Mouse (Mus musculus): ENCODE results near the gene Adpgk. TPM values are rescaled to one million over a fixed set of nuclear protein-coding genes. Genes with fewer than 3 reads are reported as not detected.
A peak's percentile ranks its signal among the peaks of the same experiment; 100 is the strongest.

Adpgk gene
- 40.9 and 44.0 TPM in 2 replicates for polyA plus RNA-seq (2014; fragmentation: Nextera tagmentation; extraction: Ambion mirVana)

DNA sequence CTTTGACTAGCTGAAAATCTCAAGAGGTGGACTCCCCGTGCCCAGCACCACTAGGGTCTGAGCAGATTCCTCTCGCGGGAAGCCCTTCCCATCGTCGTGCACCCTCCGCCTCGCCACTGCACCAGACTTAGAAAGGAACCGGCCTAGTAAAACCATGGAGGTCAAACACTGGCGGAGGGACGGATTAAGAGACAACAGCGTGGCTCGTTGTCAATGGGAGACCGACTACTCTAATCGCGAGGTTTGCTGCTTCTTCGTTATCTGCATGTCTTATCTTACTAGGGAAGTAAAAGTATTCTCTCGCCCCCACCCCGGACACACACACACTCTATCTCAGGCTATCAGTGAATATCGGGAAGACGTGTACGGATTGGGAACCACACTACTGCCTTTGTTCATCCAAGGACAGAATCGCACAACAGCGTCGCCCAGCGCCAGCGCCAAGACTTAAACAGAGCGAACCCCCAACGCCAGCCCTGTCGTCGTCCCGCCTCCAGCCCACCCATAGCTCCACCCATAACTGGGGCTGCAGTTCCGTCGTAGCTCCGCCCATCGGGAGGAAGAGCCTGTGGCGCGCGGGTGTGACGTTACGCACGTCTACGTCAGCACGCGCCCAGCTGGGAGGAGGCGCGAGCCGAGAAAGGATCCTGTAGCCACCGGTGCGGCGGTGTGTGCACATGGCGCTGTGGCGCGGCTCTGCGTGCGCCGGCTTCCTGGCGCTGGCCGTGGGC, at the start of gene Adpgk:
Gene Adpgk (plus strand): TSS at position 602 of the 731 bp plus-strand sequence.
- Histone ChIP-seq H3K36me3 (ENCODE audit: control insufficient read depth, insufficient read depth, low read length) (no peaks in the 10 kb centered on the region), H3K4me2 (replicated peaks; ENCODE audit: low read depth, low read length) (peak within 1 kb of the TSS; percentile 70), H3K27me3 (ENCODE audit: control insufficient read depth, insufficient read depth, low read length) (no peaks in the 10 kb centered on the region), H3K4me1 (replicated peaks; ENCODE audit: control insufficient read depth, insufficient read depth, low read length) (no peaks in the 10 kb centered on the region; the same call in 1 of the 2 replicates), H3K9ac (ENCODE audit: low read depth, low read length) (peak within 1 kb of the TSS; percentile 90), H3K27ac (ENCODE audit: low read depth, low read length) (peak within 1 kb of the TSS; percentile 88), H3K9me3 (ENCODE audit: control insufficient read depth, low read length) (no peaks in the 10 kb centered on the region), H3K4me3 (ENCODE audit: low read depth, low read length) (peak within 1 kb of the TSS; percentile 96)
- WGBS: 1% methylated on average over 58 of the region's 58 CpGs
- ATAC-seq (ENCODE audit: low FRiP score) (peak; percentile 98), DNase-seq (ENCODE audit: low spot score) (peak; percentile 99)

GRCm38 (mm10) chr9:59245181-59245580, 46.2 kb upstream of the Adpgk start:
- ATAC-seq (ENCODE audit: low FRiP score): no peak
- H3K9ac ChIP-seq (ENCODE audit: low read depth, low read length): no peak overlapping the region
- no peak overlapping the region for H3K4me2 ChIP-seq (replicated peaks; ENCODE audit: low read depth, low read length)
- H3K27me3 ChIP-seq (ENCODE audit: control insufficient read depth, insufficient read depth, low read length): no peaks in the 10 kb centered on the region
- no peaks in the 10 kb centered on the region for H3K4me1 ChIP-seq (replicated peaks; ENCODE audit: control insufficient read depth, insufficient read depth, low read length)
- H3K9me3 ChIP-seq (ENCODE audit: control insufficient read depth, low read length): no peaks in the 10 kb centered on the region
- no peak for DNase-seq (ENCODE audit: low spot score)
- 70% methylated on average over 6 of the region's 7 CpGs for WGBS
- no peaks in the 10 kb centered on the region for H3K36me3 ChIP-seq (ENCODE audit: control insufficient read depth, insufficient read depth, low read length)
- H3K4me3 ChIP-seq (ENCODE audit: low read depth, low read length): no peak overlapping the region
- H3K27ac ChIP-seq (ENCODE audit: low read depth, low read length): no peak overlapping the region

DNA sequence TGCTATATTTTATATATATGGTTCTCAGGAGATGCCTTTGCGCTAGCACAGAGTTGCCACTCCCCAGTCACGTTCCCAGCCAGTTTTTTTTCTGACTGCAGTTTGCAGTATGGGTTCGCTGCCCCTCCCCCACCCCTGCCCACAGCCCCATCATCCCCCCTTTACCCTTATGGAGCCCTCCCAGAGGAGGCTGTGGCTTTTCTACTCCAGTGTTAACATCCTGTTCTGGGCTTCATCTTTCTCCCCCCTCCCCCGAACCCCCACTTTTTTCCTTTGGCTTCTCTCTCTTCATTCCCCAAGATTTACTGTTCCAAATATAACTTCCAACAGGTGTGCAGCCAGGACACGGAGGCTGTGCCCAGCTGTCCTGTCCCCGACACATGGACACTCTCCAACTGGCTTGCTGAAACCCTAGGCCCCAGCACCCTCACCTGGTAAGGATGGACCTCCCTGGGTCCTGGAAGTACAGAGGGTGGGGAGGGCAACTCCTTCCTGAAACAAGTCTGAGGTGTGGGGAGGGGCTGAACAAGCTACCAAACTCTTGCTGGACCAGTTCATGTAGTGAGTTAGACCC, 44.8 kb upstream of the Adpgk start:
- ATAC-seq (ENCODE audit: low FRiP score) (no peak), DNase-seq (ENCODE audit: low spot score) (no peak)
- Histone ChIP-seq H3K4me2 (replicated peaks; ENCODE audit: low read depth, low read length) (no peak overlapping the region), H3K4me3 (ENCODE audit: low read depth, low read length) (no peak overlapping the region), H3K9ac (ENCODE audit: low read depth, low read length) (no peak overlapping the region), H3K4me1 (replicated peaks; ENCODE audit: control insufficient read depth, insufficient read depth, low read length) (no peaks in the 10 kb centered on the region), H3K27me3 (ENCODE audit: control insufficient read depth, insufficient read depth, low read length) (no peaks in the 10 kb centered on the region), H3K36me3 (ENCODE audit: control insufficient read depth, insufficient read depth, low read length) (no peaks in the 10 kb centered on the region), H3K9me3 (ENCODE audit: control insufficient read depth, low read length) (no peaks in the 10 kb centered on the region), H3K27ac (ENCODE audit: low read depth, low read length) (no peak overlapping the region)
- 54% methylated on average over 6 of the region's 6 CpGs for WGBS

- 78% methylated on average over 3 of the region's 3 CpGs for WGBS
- DNase-seq (ENCODE audit: low spot score): no peak
- H3K4me2 ChIP-seq (replicated peaks; ENCODE audit: low read depth, low read length): no peak overlapping the region
- ATAC-seq (ENCODE audit: low FRiP score): no peak
- no peaks in the 10 kb centered on the region for H3K4me1 ChIP-seq (replicated peaks; ENCODE audit: control insufficient read depth, insufficient read depth, low read length)
- H3K27me3 ChIP-seq (ENCODE audit: control insufficient read depth, insufficient read depth, low read length): no peaks in the 10 kb centered on the region
- no peak overlapping the region for H3K9ac ChIP-seq (ENCODE audit: low read depth, low read length)
- no peaks in the 10 kb centered on the region for H3K36me3 ChIP-seq (ENCODE audit: control insufficient read depth, insufficient read depth, low read length)
- H3K9me3 ChIP-seq (ENCODE audit: control insufficient read depth, low read length): no peaks in the 10 kb centered on the region
- no peak overlapping the region for H3K4me3 ChIP-seq (ENCODE audit: low read depth, low read length)
- H3K27ac ChIP-seq (ENCODE audit: low read depth, low read length): no peak overlapping the region
These were observed 42.0 kb upstream of the Adpgk start for GRCm38 (mm10) chr9:59249359-59249758.

DNA sequence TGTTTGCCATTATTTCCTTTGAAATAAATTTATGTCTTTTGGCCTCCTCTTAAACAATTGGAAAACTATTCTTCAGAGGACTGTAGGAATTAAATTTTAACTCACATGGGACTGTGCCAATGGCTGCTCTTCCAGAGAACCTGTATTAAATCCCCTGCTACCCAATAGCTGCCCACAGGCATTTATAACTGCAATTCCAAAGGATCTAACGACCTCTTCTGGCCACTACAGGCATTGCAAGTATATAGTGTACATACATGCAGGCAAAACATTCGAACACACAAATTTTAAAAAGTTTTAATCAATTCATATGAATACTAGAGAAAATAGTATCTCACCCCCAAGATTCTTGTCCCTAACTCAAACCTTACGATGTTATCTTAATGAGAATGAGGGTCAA, 41.1 kb upstream of the Adpgk start:
- no peak overlapping the region for H3K27ac ChIP-seq (ENCODE audit: low read depth, low read length)
- H3K27me3 ChIP-seq (ENCODE audit: control insufficient read depth, insufficient read depth, low read length): no peaks in the 10 kb centered on the region
- H3K9me3 ChIP-seq (ENCODE audit: control insufficient read depth, low read length): no peaks in the 10 kb centered on the region
- no peaks in the 10 kb centered on the region for H3K36me3 ChIP-seq (ENCODE audit: control insufficient read depth, insufficient read depth, low read length)
- DNase-seq (ENCODE audit: low spot score) (no peak), ATAC-seq (ENCODE audit: low FRiP score) (no peak)
- no peaks in the 10 kb centered on the region for H3K4me1 ChIP-seq (replicated peaks; ENCODE audit: control insufficient read depth, insufficient read depth, low read length)
- 64% methylated on average over 3 of the region's 3 CpGs for WGBS
- H3K4me3 ChIP-seq (ENCODE audit: low read depth, low read length): no peak overlapping the region
- no peak overlapping the region for H3K4me2 ChIP-seq (replicated peaks; ENCODE audit: low read depth, low read length)
- no peak overlapping the region for H3K9ac ChIP-seq (ENCODE audit: low read depth, low read length)

DNA sequence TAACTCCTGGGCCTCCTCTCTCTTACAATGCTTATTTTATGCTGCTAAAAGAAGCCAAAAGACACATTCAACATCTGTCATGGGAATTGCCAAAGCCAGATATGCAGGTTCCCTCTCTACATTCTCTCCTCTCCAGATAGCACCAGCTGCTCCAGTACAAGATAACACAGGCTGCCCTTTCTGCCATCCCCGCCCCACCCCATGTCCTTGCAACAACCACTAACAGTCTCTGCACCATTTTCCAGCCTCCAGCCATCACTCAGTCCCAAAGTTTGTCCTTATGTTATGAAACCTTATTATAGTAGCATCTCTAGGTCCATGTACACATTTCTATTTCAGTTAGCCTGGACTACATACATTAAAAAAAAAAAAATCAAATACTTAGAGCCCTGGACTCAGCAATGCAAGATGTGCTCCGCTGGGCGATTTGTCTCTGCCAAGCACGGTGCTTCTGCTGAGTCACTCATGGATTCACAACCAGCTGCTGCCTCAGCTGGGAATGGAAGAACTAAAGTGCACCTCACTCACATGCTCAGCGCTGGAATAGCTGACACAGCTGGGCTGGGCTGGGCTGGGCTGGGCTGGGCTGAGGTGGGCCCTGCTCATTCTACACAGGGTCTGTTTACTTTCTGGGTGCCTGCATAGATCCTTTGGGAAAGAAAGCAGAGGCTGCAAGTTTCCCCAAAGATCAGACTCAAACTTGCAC, 36.5 kb upstream of the Adpgk start:
- no peaks in the 10 kb centered on the region; the same call in 1 of the 2 replicates for H3K4me1 ChIP-seq (replicated peaks; ENCODE audit: control insufficient read depth, insufficient read depth, low read length)
- no peak overlapping the region for H3K27ac ChIP-seq (ENCODE audit: low read depth, low read length)
- H3K9ac ChIP-seq (ENCODE audit: low read depth, low read length): no peak overlapping the region
- H3K4me2 ChIP-seq (replicated peaks; ENCODE audit: low read depth, low read length): no peak overlapping the region
- DNase-seq (ENCODE audit: low spot score): no peak
- no peaks in the 10 kb centered on the region for H3K27me3 ChIP-seq (ENCODE audit: control insufficient read depth, insufficient read depth, low read length)
- 69% methylated on average over 5 of the region's 5 CpGs for WGBS
- no peak overlapping the region for H3K4me3 ChIP-seq (ENCODE audit: low read depth, low read length)
- ATAC-seq (ENCODE audit: low FRiP score): no peak
- no peaks in the 10 kb centered on the region for H3K9me3 ChIP-seq (ENCODE audit: control insufficient read depth, low read length)
- H3K36me3 ChIP-seq (ENCODE audit: control insufficient read depth, insufficient read depth, low read length): no peaks in the 10 kb centered on the region

DNA sequence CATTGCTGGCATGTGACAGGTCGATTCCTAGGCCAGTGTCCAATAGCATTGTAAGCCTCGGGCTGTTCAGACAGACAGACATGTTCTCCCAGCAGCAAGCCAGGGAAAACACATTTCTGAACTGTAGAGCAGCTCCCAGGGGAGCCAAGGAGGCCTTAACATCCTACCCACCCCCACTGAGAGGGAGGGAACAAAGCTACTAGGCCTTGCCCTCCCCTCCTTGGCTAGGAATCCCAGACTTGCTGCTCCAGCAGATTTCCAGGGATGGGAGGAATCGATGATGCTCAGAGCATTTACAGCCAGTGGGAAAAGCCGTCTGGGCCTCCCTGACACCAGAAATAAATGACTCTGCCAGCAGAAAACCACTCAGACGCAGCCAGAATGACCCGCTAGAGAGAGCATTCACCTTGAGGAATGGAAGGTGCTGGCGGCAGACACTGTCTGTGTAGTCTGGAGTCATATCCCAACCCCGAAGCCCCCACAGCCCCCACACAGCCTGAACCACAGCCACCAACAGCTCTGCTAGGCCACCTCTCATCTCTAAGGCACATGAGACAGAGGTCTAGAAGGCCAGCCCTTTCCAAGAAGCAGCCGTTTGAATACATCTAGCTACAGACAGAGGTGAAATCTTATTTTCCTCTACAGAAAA, 31.4 kb upstream of the Adpgk start:
- no peaks in the 10 kb centered on the region for H3K36me3 ChIP-seq (ENCODE audit: control insufficient read depth, insufficient read depth, low read length)
- peak overlapping the region; percentile 11 for H3K27ac ChIP-seq (ENCODE audit: low read depth, low read length)
- ATAC-seq (ENCODE audit: low FRiP score): no peak
- H3K9me3 ChIP-seq (ENCODE audit: control insufficient read depth, low read length): no peaks in the 10 kb centered on the region
- DNase-seq (ENCODE audit: low spot score): peak; percentile 30
- no peaks in the 10 kb centered on the region; the same call in 1 of the 2 replicates for H3K4me1 ChIP-seq (replicated peaks; ENCODE audit: control insufficient read depth, insufficient read depth, low read length)
- no peak overlapping the region for H3K4me2 ChIP-seq (replicated peaks; ENCODE audit: low read depth, low read length)
- 52% methylated on average over 9 of the region's 9 CpGs for WGBS
- no peaks in the 10 kb centered on the region for H3K27me3 ChIP-seq (ENCODE audit: control insufficient read depth, insufficient read depth, low read length)
- no peak overlapping the region for H3K9ac ChIP-seq (ENCODE audit: low read depth, low read length)
- H3K4me3 ChIP-seq (ENCODE audit: low read depth, low read length): no peak overlapping the region

DNA sequence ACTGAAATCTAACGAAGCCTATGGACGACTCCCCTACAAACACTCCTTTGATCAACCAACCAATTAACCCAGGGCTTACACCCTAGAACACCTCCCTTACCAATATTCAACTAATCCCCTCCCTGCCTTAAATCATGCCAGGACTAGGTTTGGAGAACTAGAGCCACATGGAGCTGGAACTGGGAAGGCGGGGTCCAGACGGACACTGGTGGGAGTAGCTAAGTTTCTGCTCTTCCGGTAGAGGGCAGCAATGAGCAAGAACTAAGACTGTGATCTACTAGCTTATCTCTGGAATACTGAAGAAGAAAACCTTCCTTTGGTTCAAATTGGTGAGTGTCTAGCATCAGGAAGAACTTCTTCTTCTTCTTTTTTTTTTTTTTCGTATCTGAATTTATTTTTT, 25.0 kb upstream of the Adpgk start:
- H3K4me3 ChIP-seq (ENCODE audit: low read depth, low read length): no peak overlapping the region
- H3K36me3 ChIP-seq (ENCODE audit: control insufficient read depth, insufficient read depth, low read length): no peaks in the 10 kb centered on the region
- no peaks in the 10 kb centered on the region for H3K27me3 ChIP-seq (ENCODE audit: control insufficient read depth, insufficient read depth, low read length)
- ATAC-seq (ENCODE audit: low FRiP score) (no peak), DNase-seq (ENCODE audit: low spot score) (no peak)
- no peaks in the 10 kb centered on the region for H3K4me1 ChIP-seq (replicated peaks; ENCODE audit: control insufficient read depth, insufficient read depth, low read length)
- H3K9me3 ChIP-seq (ENCODE audit: control insufficient read depth, low read length): no peaks in the 10 kb centered on the region
- no peak overlapping the region for H3K9ac ChIP-seq (ENCODE audit: low read depth, low read length)
- H3K27ac ChIP-seq (ENCODE audit: low read depth, low read length): no peak overlapping the region
- WGBS: 59% methylated on average over 6 of the region's 6 CpGs
- no peak overlapping the region for H3K4me2 ChIP-seq (replicated peaks; ENCODE audit: low read depth, low read length)
